Mouse (Mus musculus): ENCODE data around the gene Hist1h4a.

GRCm38 (mm10) chr13:23760240-23760971 is 624 bp downstream of the Hist1h4a start:
- TF ChIP-seq TAL1 (IDR thresholded peaks at IDR 0.05; ENCODE audit: low read length) (no peak), GATA1 (IDR thresholded peaks at IDR 0.05; ENCODE audit: low read length) (no peak)

Measured in erythroblast, embryonic 14.5 days (primary cell).